Mouse (Mus musculus): ENCODE measurements around the gene Nos3. TPM values are rescaled to one million over a fixed set of nuclear protein-coding genes. Genes with fewer than 3 reads are reported as not detected.

Gene Nos3
- polyA plus RNA-seq, 1 experiment from 2014 or later = 26.5 TPM

DNA sequence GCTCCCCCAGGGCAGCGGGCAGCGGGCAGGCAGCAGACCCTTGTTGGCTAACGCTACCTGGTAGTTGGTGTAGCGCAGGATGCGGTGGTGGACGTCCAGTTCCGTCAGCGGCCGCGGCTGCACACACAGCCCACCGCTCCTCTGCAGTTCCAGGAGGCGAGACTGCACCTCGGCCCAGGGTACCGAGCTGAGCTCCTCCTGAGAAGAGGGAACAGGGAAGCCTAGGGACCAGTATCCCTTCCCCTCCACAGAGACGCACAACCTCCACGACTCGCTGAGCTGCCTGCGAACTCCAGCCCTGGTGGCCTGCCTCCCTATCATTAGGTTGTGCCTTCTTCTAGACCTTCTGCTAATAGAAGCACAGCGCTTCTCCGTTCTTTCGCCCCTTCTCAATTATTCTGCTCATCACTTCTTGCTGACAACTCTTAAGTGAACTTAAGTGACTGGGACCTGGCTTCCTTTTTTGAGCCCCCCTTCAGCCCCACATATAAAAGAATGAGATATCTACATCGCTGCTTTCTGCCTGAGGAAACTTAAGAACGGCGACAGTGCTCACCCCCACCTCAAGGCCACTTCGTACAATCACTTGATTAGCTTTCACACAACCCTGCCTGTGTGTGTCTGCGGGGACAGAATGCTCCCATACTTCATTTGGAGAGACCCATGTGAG lies 23.8 kb downstream of the Nos3 start:
- TF ChIP-seq EP300 (IDR thresholded peaks at IDR 0.05) (no peak), CTCF (IDR thresholded peaks at IDR 0.05) (no peak)
- no peak for ATAC-seq
- Histone ChIP-seq H3K27ac (ENCODE audit: low read length) (no peak overlapping the region), H3K27me3 (replicated peaks; ENCODE audit: insufficient read depth, low read length) (peaks cover 7% of the 10 kb centered on the region; the same call in 1 of the 2 replicates), H3K4me3 (ENCODE audit: low read depth, low read length) (peak overlapping the region; percentile 33), H3K9me3 (ENCODE audit: low read length) (no peaks in the 10 kb centered on the region), H3K4me2 (replicated peaks; ENCODE audit: low read depth, low read length) (peak overlapping the region; percentile 74), H3K9ac (replicated peaks; ENCODE audit: low read depth) (peak overlapping the region; percentile 20), H3K36me3 (ENCODE audit: insufficient read depth, low read length) (no peaks in the 10 kb centered on the region), H3K4me1 (ENCODE audit: insufficient read depth, low read depth, low read length) (peaks cover 19% of the 10 kb centered on the region)
- WGBS = 31% methylated on average over 23 of the region's 26 CpGs
- DNase-seq (ENCODE audit: low spot score) = no peak

DNA sequence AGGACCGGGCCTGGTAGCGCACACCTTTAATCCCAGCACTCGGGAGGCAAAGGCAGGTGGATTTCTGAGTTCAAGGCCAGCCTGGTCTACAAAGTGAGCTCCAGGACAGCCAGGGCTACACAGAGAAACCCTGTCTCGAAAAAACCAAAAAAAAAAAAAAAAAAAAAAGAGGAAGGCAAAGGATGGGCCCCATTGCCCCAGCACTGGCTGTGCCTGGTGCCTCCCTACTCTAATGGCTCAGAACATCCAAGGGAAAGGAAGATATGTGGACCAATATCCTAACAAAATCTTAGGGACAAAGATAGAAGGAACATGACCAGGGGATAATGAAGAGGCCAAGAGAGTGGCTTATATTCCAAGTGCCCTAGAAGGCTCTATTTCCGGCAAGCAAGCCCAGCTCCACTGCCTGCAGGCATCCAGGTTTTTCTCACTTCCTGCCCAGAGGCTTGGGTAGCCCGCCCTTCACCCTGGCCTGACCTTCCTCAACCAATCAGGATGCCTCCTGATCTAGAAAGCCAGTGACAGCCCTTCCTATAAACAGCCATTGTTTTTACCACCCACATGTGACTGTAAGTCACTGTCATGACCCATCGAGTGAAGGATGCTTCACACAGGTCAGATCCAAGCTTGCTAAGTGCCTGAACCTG lies 24.5 kb downstream of the Nos3 start:
- Histone ChIP-seq H3K27ac (ENCODE audit: low read length) (no peak overlapping the region), H3K4me2 (replicated peaks; ENCODE audit: low read depth, low read length) (no peak overlapping the region), H3K27me3 (replicated peaks; ENCODE audit: insufficient read depth, low read length) (peaks cover 7% of the 10 kb centered on the region; the same call in 1 of the 2 replicates), H3K4me1 (ENCODE audit: insufficient read depth, low read depth, low read length) (peaks cover 17% of the 10 kb centered on the region), H3K9me3 (ENCODE audit: low read length) (no peaks in the 10 kb centered on the region), H3K9ac (replicated peaks; ENCODE audit: low read depth) (no peak overlapping the region), H3K36me3 (ENCODE audit: insufficient read depth, low read length) (no peaks in the 10 kb centered on the region), H3K4me3 (ENCODE audit: low read depth, low read length) (no peak overlapping the region)
- WGBS = 59% methylated on average over 6 of the region's 7 CpGs
- peak; percentile 33 for ATAC-seq
- TF ChIP-seq EP300 (IDR thresholded peaks at IDR 0.05) (no peak), CTCF (IDR thresholded peaks at IDR 0.05) (no peak)
- peak; percentile 72 for DNase-seq (ENCODE audit: low spot score)

DNA sequence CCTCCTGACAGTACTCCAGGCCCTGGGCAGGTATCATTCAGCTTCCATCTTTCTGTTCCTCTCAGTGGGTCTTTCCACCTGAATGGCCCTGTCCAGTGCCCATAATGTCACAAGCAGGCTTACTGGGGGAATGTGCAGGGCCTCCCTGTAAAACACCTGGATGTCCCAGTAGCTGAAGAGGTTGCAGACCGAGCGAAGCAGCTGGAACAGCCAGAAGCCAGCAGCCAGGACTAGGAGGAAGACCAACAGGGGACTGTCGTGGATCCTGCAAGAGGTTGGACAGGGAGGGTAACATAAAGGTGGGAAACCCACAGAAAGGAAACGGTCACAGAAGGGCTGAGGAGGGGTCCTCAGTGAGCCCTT lies 25.0 kb downstream of the Nos3 start:
- H3K4me1 ChIP-seq (ENCODE audit: insufficient read depth, low read depth, low read length) = peaks cover 16% of the 10 kb centered on the region
- no peak overlapping the region for H3K4me3 ChIP-seq (ENCODE audit: low read depth, low read length)
- 68% methylated on average over 4 of the region's 4 CpGs for WGBS
- ATAC-seq (no peak), DNase-seq (ENCODE audit: low spot score) (no peak)
- no peak overlapping the region for H3K27ac ChIP-seq (ENCODE audit: low read length)
- H3K4me2 ChIP-seq (replicated peaks; ENCODE audit: low read depth, low read length) = no peak overlapping the region
- peaks cover 7% of the 10 kb centered on the region; the same call in 1 of the 2 replicates for H3K27me3 ChIP-seq (replicated peaks; ENCODE audit: insufficient read depth, low read length)
- H3K9me3 ChIP-seq (ENCODE audit: low read length) = no peaks in the 10 kb centered on the region
- no peak for TF ChIP-seq CTCF (IDR thresholded peaks at IDR 0.05)
- no peak for TF ChIP-seq EP300 (IDR thresholded peaks at IDR 0.05)
- no peaks in the 10 kb centered on the region for H3K36me3 ChIP-seq (ENCODE audit: insufficient read depth, low read length)
- no peak overlapping the region for H3K9ac ChIP-seq (replicated peaks; ENCODE audit: low read depth)

DNA sequence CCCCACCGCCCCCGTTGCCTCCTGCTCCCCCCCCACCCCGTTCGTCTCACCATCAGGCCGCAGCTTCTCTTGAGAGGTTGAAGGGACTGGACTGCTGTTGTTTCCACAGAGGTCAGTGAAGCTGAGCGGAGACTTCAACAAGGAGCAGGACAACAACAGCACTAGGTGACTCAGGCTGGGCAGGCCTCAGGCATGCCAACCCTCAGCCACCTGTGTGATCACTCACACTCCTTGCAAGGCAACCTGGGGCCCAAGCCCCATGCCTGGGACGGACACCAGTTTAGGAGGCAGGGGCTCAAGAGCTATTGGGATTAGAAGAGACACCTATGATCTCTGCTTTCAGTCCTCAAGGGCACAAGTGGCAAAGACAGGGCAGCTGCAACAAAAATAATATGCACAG lies 27.3 kb downstream of the Nos3 start, which contains the start of gene Atg9b:
Gene Atg9b, minus strand, starts transcription at position 280 of the 400 bp plus-strand sequence.
- H3K36me3 ChIP-seq (ENCODE audit: insufficient read depth, low read length) = no peaks in the 10 kb centered on the region
- 83% methylated on average over 2 of the region's 7 CpGs for WGBS
- ATAC-seq (no peak), DNase-seq (ENCODE audit: low spot score) (no peak)
- H3K4me1 ChIP-seq (ENCODE audit: insufficient read depth, low read depth, low read length) = peaks cover 16% of the 10 kb centered on the region
- no peak within 1 kb of the TSS for H3K27ac ChIP-seq (ENCODE audit: low read length)
- H3K4me3 ChIP-seq (ENCODE audit: low read depth, low read length) = no peak within 1 kb of the TSS
- TF ChIP-seq CTCF (IDR thresholded peaks at IDR 0.05) (no peak), EP300 (IDR thresholded peaks at IDR 0.05) (no peak)
- H3K9me3 ChIP-seq (ENCODE audit: low read length) = no peaks in the 10 kb centered on the region
- no peak within 1 kb of the TSS for H3K4me2 ChIP-seq (replicated peaks; ENCODE audit: low read depth, low read length)
- H3K9ac ChIP-seq (replicated peaks; ENCODE audit: low read depth) = no peak within 1 kb of the TSS
- peaks cover 7% of the 10 kb centered on the region; the same call in 1 of the 2 replicates for H3K27me3 ChIP-seq (replicated peaks; ENCODE audit: insufficient read depth, low read length)

DNA sequence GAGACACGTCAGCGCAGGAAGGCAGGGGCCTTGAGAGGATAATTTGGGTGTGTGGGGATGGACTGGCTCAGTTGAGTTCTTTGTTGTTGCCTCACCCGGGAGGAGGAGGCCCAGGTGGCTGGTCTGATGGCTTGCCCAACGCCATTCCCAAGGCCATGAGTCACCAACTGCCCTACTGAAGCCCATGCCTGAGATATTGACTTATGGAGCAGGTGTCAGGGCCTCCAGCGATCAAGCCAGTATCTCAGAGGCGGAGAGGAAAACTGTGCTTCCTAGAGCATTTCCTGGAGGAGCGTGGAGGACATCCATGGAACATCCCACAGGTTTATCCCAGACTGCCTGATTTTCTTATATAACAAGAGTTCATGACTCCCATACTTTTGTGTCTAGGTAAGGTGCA lies 28.1 kb downstream of the Nos3 start:
- no peak for DNase-seq (ENCODE audit: low spot score)
- Histone ChIP-seq H3K9ac (replicated peaks; ENCODE audit: low read depth) (no peak overlapping the region), H3K9me3 (ENCODE audit: low read length) (no peaks in the 10 kb centered on the region), H3K4me2 (replicated peaks; ENCODE audit: low read depth, low read length) (no peak overlapping the region), H3K4me1 (ENCODE audit: insufficient read depth, low read depth, low read length) (peaks cover 12% of the 10 kb centered on the region), H3K27me3 (replicated peaks; ENCODE audit: insufficient read depth, low read length) (0 out of 2 replicates have a peak, but pooled peaks cover under 1% of the 10 kb centered on the region), H3K27ac (ENCODE audit: low read length) (no peak overlapping the region), H3K36me3 (ENCODE audit: insufficient read depth, low read length) (no peaks in the 10 kb centered on the region), H3K4me3 (ENCODE audit: low read depth, low read length) (no peak overlapping the region)
- TF ChIP-seq CTCF (IDR thresholded peaks at IDR 0.05) = no peak
- 52% methylated on average over 7 of the region's 7 CpGs for WGBS
- ATAC-seq = no peak

DNA sequence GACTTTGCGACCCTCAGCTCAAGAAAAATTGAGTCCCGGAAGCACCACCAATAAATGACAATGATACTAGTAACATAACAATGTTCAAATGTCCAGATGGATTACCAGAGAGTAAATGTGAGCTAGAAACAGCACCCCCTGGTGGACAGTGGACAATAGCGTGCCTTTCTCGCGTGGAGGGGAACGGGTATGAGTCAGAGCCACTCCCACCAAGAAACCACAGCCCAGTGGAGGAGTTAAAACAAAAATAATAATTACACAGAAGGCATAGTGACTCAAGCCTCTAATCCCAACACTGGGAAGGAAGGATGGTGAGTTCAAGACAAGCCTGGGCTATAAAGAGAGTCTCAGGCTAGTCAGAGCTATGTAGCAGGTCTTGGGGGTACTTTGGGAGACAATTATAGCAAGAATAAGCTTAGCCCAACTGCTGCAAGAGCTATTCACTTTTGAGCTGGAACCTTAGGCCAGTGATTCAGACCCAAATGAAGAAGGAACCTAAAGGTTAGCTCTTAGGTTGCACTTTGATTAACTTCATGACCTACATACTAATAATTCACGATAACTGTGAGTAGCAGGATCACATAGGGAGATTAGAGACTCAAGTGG lies 28.9 kb downstream of the Nos3 start, which contains the start of gene Abcb8:
Gene Abcb8, plus strand, starts transcription at position 272 of the 606 bp plus-strand sequence.
- TF ChIP-seq CTCF (IDR thresholded peaks at IDR 0.05) = peak; percentile 94
- no peak; the same call in 1 of the 2 replicates for TF ChIP-seq EP300 (IDR thresholded peaks at IDR 0.05)
- peaks cover 5% of the 10 kb centered on the region; the same call in 1 of the 2 replicates for H3K4me1 ChIP-seq (ENCODE audit: insufficient read depth, low read depth, low read length)
- 13% methylated on average over 7 of the region's 7 CpGs for WGBS
- H3K9ac ChIP-seq (replicated peaks; ENCODE audit: low read depth) = no peak within 1 kb of the TSS; the same call in 1 of the 2 replicates
- no peaks in the 10 kb centered on the region for H3K9me3 ChIP-seq (ENCODE audit: low read length)
- H3K4me2 ChIP-seq (replicated peaks; ENCODE audit: low read depth, low read length) = peak within 1 kb of the TSS; percentile 52
- H3K4me3 ChIP-seq (ENCODE audit: low read depth, low read length) = peak within 1 kb of the TSS; percentile 67
- H3K27ac ChIP-seq (ENCODE audit: low read length) = peak within 1 kb of the TSS; percentile 76
- no peaks in the 10 kb centered on the region for H3K36me3 ChIP-seq (ENCODE audit: insufficient read depth, low read length)
- ATAC-seq = peak; percentile 10
- peak; percentile 92 for DNase-seq (ENCODE audit: low spot score)
- H3K27me3 ChIP-seq (replicated peaks; ENCODE audit: insufficient read depth, low read length) = no peaks in the 10 kb centered on the region
